Mouse (Mus musculus) left cerebral cortex, postnatal 10 days (tissue): ENCODE data around the gene Psmb5. TPM values are rescaled to one million over a fixed set of nuclear protein-coding genes. Genes with fewer than 3 reads are reported as not detected.
A peak's percentile ranks its signal among the peaks of the same experiment; 100 is the strongest.

ENCODE experiments used
- DNase-seq, 2 experiments: peaks; one replicate each; pipeline ENCODE4 v3.0.0; 2021 to 2022; ENCODE audit warnings: low spot score in 2 of 2, mixed read lengths in 1 of 2; ENCODE audit errors: extremely low spot score in 1 of 2
- intact Hi-C: fragments of 180-260 bp; cut with DNase I; formaldehyde crosslinking; loops from one replicate; pipeline ENCODE4 v1.15.1; 2025
- total RNA-seq, 2 experiments: library from RNA; stranded (reverse); gene quantifications; 2 replicates each; pipeline ENCODE4 v1.2.3; 2021

Psmb5 gene
- total RNA-seq, 2 experiments from 2014 or later, result 196 to 203 TPM

GRCm38 (mm10) chr14:54602613-54603012 is 15.2 kb downstream of the Psmb5 start:
- no peak for DNase-seq
- intact Hi-C loops, result no loop called here

DNA sequence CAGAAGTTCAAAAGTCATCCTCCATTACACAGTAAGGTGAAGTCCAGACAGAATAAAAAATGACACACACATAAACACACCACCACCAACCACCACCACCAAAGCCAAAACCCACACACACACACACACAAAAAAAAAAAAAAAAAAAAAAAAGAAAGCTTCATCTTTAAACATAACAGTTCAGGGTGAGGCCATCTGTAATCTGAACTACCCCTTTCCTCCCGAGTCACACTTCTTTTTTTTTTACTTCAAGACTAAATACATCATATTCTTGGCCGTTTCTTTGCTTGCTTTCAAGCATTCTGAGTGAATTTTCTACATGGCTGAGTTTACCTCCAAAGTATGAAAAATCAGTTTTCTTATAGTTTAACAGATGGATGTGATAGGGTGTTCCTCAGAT is 16.2 kb downstream of the Psmb5 start:
- intact Hi-C loops, result no loop called here
- no peak for DNase-seq

DNA sequence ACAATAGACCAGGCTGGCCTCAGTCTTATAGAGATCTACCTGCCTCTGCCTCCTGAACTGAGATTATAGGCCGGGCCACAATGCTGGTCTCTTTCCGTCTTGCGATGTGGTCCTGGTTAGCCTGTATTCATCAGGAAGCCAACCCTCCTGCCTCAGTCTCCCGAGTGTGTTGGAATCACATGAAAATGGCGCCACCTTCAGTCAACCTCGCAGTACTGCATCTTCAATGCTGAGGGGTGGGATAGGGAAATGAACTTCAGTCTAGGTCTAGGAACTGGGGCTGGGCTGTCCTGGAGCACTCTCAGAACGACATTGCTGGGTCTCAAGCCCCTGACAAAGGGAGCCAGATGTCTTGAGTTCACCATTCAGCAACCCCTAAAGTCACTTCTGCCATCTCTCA is 20.7 kb downstream of the Psmb5 start:
- intact Hi-C loops, result no loop called here
- no peak for DNase-seq

DNA sequence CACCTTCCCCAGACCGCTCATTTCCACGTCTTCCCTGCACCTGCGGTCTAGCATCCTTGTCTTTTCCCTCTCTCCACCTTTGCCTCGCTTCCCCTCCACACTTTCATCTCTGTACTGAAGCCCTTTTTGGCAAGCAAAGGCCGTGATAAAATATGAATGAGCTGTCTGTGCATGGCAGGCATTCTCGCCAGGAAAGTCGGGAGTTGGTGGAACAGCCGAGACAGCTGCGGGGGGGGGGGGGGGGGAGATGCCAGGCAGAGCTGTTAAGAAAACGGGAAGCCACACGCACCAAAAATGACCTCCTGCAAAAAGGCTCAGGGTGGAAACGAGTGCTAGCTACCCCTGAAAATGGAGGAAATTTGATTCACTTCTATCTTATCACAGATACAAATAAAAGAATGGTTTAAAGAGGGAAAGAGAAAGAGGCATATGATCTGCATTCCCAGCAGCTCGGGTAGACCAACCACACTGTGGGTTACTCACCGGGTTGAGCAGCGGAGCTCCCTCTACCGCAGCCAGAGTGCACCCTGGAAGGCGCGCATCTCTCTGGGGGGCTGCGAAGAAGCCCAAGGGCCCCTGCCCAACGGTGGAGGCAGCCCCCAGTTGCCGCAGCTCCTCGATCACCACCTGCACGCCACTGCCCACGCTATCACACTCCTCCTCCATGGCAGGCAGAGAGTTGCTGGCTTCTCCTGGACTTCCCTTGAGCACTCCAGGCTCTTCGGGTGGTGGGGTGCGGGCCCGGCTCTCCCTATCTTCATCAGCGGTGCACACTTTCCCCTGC is 23.0 kb downstream of the Psmb5 start:
- DNase-seq, result no peak
- intact Hi-C loops, result no loop called here

GRCm38 (mm10) chr14:54594055-54594454 is 23.8 kb downstream of the Psmb5 start:
- intact Hi-C loops, result no loop called here
- no peak for DNase-seq

- intact Hi-C loops, result no loop called here
- peak; percentile 56 to 61 for DNase-seq
Observed at GRCm38 (mm10) chr14:54592319-54592934, 25.4 kb downstream of the Psmb5 start.

GRCm38 (mm10) chr14:54591056-54591455 is 26.8 kb downstream of the Psmb5 start:
- intact Hi-C loops, result no loop called here
- DNase-seq, result no peak

DNA sequence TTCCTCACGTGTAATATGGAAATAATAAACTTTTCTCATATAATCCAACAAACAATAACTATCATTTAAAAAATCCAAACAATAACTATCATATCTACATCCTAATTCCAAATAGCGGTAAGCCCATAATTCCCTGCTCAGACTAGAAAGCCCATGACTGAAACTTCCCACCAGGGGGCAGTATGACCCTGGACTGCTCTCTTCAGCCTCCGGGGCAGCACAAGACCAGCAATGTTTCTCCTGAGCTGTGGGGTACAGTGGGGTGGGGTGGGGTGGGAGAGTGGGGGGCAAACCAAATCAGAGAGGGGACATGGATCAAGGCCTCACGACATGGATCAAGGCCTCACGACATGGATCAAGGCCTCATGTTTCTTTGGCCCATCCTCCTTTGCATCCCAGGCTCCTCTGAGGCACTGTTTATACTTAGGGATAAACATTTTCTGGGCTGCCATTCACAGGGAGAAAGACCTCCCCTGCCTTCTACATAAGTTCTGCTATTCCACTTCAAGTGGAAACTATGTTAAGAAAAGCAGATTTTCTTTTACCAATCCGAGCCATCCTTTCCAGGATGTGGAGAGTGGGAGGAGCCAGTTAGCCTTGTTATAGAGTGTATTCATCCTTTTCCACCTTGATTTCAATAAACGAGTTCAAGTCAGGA is 34.0 kb downstream of the Psmb5 start:
- peak in 1 of 2 experiments; percentile 73 for DNase-seq
- intact Hi-C loops, result loop anchor here (5.0 kb wide), 1 partner anchor 33 kb away; the partner anchor contains the start of gene Psmb5

DNA sequence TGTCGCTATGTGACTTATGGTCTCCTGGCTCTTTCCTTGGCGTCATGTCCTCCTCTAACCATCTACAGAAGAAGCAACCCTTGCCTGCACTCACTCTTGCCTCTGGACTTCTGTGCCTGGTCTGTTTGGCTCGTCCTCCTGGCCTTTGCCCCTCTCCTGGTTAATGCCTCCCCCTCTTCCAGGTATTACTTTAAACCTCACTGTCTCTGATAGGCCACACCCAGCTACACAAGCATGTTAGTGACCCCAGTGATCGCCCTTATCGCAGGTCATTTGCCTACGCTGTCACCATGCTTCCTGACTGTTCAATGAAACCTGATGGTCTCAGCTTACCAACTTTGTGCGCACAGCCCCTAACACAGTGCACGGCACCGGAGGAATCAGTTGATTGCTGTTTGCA is 35.3 kb downstream of the Psmb5 start:
- DNase-seq, result no peak
- intact Hi-C loops, result loop anchor here (5.0 kb wide), 1 partner anchor 35 kb away; the partner anchor contains the start of gene Psmb5

DNA sequence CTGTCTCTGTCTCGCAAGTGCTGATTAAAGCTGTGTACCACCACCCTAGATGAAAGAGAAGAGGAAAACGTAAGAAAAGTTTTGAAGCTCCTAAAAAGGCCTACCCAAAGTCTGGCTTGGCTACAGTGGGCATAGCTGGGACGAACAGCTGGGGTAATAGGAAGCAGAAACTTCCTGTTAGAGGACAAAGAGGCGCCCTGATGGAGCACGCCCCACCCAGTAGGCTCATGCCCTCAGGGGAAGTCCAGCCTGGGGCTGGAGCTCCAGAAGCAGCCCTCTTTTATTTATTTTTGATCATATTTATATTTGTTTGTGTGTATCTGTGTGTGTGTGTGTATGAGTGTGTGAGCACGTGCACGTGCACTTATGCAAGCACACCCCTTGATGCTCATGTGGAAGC is 38.2 kb downstream of the Psmb5 start:
- intact Hi-C loops, result loop anchor here (5.0 kb wide), 1 partner anchor 38 kb away; the partner anchor contains the start of gene Psmb5
- no peak for DNase-seq

- intact Hi-C loops, result no loop called here
- DNase-seq, result no peak
Observed at GRCm38 (mm10) chr14:54578063-54578462, 39.8 kb downstream of the Psmb5 start.

- intact Hi-C loops, result no loop called here
- peak; percentile 71 to 93 for DNase-seq
Observed at GRCm38 (mm10) chr14:54577089-54577982, 40.5 kb downstream of the Psmb5 start, which contains the start of gene Ajuba. Gene Ajuba, minus strand, starts transcription at chr14:54577558.

- intact Hi-C loops, result no loop called here
- DNase-seq, result peak in 1 of 2 experiments; percentile 49
Observed at GRCm38 (mm10) chr14:54576241-54577088, 41.4 kb downstream of the Psmb5 start.

DNA sequence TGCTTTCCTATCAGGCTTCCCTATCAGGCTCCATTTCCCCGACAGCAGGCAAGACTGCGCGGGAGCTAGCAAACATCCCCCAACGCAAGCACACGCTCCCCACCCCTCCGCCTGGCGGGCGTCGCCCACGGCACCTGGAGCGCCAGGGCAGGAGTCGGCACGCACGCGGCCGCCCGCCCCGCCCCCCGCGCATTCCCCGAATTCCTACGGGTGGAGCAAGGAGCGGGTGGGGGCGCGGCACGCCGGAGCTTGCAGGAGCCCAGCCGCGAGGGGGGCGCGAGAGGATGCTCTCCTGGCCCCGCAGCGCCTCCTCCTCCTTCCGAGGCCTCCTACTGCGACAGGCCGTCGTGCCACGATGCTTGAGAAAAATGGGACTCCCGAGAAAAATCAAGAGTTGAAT is 42.2 kb downstream of the Psmb5 start:
- intact Hi-C loops, result no loop called here
- peak in 1 of 2 experiments; percentile 91 for DNase-seq

DNA sequence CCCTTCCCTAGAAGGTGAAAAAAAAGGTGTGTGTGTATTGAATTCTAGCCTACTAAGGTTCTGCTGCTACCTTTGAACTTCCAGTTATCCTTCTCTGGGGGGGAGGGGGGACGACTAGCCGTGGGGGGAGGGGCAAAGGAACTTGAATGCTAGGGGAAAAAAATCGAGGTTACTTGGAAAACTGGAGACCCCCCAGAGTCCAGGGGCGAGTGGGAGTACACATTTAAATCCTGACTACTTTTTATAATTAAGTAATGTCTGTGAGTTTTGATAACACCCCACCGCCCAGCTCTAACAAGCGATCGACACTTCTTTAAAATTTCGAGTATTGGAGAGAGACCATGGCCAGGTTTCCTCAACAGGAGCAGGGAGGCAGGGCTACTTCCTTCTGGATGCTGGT is 42.8 kb downstream of the Psmb5 start:
- intact Hi-C loops, result no loop called here
- DNase-seq, result no peak

- DNase-seq, result peak in 1 of 2 experiments; percentile 41
- intact Hi-C loops, result no loop called here
Observed at GRCm38 (mm10) chr14:54574253-54574652, 43.6 kb downstream of the Psmb5 start.

DNA sequence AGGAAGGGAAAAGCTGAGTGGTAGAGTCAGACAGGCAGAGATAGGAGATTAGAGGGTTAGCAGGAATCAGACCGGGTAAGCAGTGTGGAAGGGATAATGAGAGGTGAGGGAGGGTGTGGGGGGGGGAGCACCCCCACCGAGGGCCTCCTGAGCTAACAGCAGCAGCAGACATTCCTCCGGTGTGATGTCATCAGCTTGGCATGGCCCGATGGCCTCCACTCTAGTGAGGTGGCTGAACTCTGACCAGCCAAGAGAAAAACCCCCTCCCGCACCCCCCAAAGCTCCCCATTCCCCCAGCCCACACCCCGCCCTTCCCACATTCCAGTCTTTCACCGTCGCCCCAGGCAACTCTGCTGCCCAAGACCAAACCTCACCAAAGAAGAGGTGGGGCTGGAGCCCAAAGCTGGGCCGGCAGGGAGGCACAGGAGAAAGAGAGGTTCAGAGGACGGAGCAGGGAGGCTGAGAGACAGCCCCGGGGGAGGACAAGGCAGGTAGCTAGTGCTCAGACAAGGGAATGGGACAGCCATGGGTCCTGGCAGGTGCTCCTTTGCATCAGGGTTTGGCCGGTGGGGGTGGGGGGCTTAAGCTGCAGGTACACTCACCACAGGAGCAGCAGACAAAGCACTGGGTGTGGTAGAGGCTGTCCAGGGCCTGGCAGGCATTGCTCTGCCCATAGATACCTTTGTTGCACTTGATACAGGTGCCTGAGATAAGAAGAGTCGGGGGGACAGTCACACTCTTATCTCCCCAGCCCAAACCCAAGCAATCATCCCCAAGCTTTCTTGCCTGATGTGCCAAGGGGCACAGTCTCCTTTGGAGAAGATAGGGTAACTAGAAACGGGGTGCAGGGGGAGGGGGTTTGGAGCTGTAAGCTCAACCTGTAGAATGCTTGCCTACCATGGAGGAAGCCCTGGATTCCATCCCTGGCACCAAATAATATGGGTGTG is 44.8 kb downstream of the Psmb5 start:
- intact Hi-C loops, result no loop called here
- DNase-seq, result peak in 1 of 2 experiments; percentile 54
